Mouse (Mus musculus) cortical plate, adult 2 months (tissue): ENCODE data around the gene Uba3.

Experiments
- CTCF ChIP-seq: fragments of 200-500 bp; IDR thresholded peaks from 2 replicates; pipeline ENCODE4 v1.5.1; 2011; ENCODE audit warnings: mild to moderate bottlenecking, control low read depth, low read length; ENCODE audit not compliant: insufficient read depth; ENCODE audit errors: extremely low read depth
- POLR2A ChIP-seq: fragments of 200-500 bp; IDR thresholded peaks from 2 replicates; pipeline ENCODE4 v1.6.1; 2011; ENCODE audit warnings: mild to moderate bottlenecking, low read length, control low read depth; ENCODE audit not compliant: insufficient read depth; ENCODE audit errors: extremely low read depth

DNA sequence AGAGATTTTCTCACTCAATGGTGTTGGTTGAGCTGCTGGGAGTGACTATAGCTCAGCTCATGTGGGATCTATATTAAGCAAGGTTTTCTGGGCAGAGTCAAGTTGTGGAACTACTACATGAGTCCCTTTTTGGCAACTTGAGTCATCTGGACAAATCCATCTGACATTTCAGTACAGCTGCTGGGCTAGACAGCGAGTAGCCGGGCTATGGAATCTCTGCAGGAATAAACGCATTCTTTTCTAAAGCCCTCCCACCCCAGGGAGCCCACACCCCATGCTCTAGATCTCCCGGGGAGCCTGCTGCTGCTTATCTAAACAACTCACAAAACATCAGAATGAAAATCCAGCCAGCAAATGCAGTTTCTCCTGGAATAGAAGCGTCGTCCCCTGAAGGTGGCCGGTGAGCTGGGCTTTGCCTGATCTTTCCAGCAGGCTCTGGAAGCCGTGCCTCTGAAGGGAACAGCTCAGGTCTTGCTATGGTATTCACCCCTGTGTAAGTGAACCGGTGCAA, 47.3 kb upstream of the Uba3 start, which contains the start of gene Lmod3:
- TF ChIP-seq POLR2A = no peak
- TF ChIP-seq CTCF = no peak
